Mouse (Mus musculus) lung, embryonic 15.5 days (tissue): ENCODE data around the gene Slc35b2. TPM values are rescaled to one million over a fixed set of nuclear protein-coding genes. Genes with fewer than 3 reads are reported as not detected.

ENCODE experiments used
- ATAC-seq: fragments of 200-750 bp; cut with Nextera tagmentation; 2 replicates; pipeline ENCODE4 v1.8.0; 2017; ENCODE audit warnings: moderate number of reproducible peaks, borderline replicate concordance; ENCODE audit not compliant: low FRiP score, low TSS enrichment; ENCODE audit errors: extremely low read depth
- H3K27ac ChIP-seq: fragments of 300-500 bp; sonication (generic); 2 replicates; pipeline ENCODE4 v1.5.1; 2015; ENCODE audit warnings: moderate library complexity, mild to moderate bottlenecking, inconsistent platforms
- H3K27me3 ChIP-seq: fragments of 300-500 bp; sonication (generic); 2 replicates; pipeline ENCODE4 v1.6.1; 2015; ENCODE audit warnings: inconsistent platforms
- H3K36me3 ChIP-seq: fragments of 300-500 bp; sonication (generic); 2 replicates; pipeline ENCODE4 v1.6.1; 2015; ENCODE audit warnings: inconsistent platforms
- H3K4me1 ChIP-seq: fragments of 300-500 bp; sonication (generic); 2 replicates; pipeline ENCODE4 v1.6.1; 2015; ENCODE audit warnings: inconsistent platforms
- H3K4me2 ChIP-seq: fragments of 300-500 bp; sonication (generic); 2 replicates; pipeline ENCODE4 v1.6.1; 2015; ENCODE audit warnings: inconsistent platforms, mild to moderate bottlenecking, moderate library complexity
- H3K4me3 ChIP-seq: fragments of 300-500 bp; sonication (generic); 2 replicates; pipeline ENCODE4 v1.5.1; 2015; ENCODE audit warnings: mild to moderate bottlenecking, inconsistent platforms
- H3K9ac ChIP-seq: fragments of 300-500 bp; sonication (generic); 2 replicates; pipeline ENCODE4 v1.6.1; 2015; ENCODE audit warnings: inconsistent platforms
- H3K9me3 ChIP-seq: fragments of 300-500 bp; sonication (generic); 2 replicates; pipeline ENCODE4 v1.6.1; 2016; ENCODE audit warnings: inconsistent platforms
- WGBS: fragments of 180-500 bp; shearing (Covaris S2); methylation state at CpG from one replicate; pipeline ENCODE4 v1.1.7; 2015; 5-methylcytosine and 5-hydroxymethylcytosine counted together
- polyA plus RNA-seq: library from polyadenylated mRNA; unstranded; fragments of >200 nt; fragmentation: Nextera tagmentation; extraction: Ambion mirVana; gene quantifications from 2 replicates; pipeline ENCODE4 v1.2.1, GENCODE M21; 2015

Slc35b2 gene
- polyA plus RNA-seq, 1 experiment from 2014 or later, result 141 TPM

GRCm38 (mm10) chr17:45547461-45548190, 16.0 kb upstream of the Slc35b2 start:
- Histone ChIP-seq H3K4me3 (no peak overlapping the region), H3K27me3 (peaks cover 84% of the 10 kb centered on the region), H3K9ac (no peak overlapping the region), H3K36me3 (no peaks in the 10 kb centered on the region), H3K4me2 (no peak overlapping the region), H3K9me3 (no peaks in the 10 kb centered on the region), H3K27ac (no peak overlapping the region), H3K4me1 (peaks cover 34% of the 10 kb centered on the region)
- 71% methylated on average over 5 of the region's 5 CpGs for WGBS
- ATAC-seq, result no peak

- WGBS, result 3% methylated on average over 53 of the region's 68 CpGs
- ATAC-seq, result peak; percentile 25; the same call in 1 of the 2 replicates
- H3K27me3 ChIP-seq, result peaks cover 77% of the 10 kb centered on the region
Observed at GRCm38 (mm10) chr17:45548541-45549512, 14.8 kb upstream of the Slc35b2 start.

GRCm38 (mm10) chr17:45549617-45550181, 14.0 kb upstream of the Slc35b2 start, which contains the start of gene Tmem151b:
Gene Tmem151b (minus strand): TSS chr17:45549677.
- H3K9ac ChIP-seq, result peak within 1 kb of the TSS; percentile 56
- H3K4me1 ChIP-seq, result peaks cover 27% of the 10 kb centered on the region
- H3K4me2 ChIP-seq, result peak within 1 kb of the TSS; percentile 100
- H3K9me3 ChIP-seq, result no peaks in the 10 kb centered on the region
- ATAC-seq, result no peak
- H3K27ac ChIP-seq, result no peak within 1 kb of the TSS
- H3K36me3 ChIP-seq, result no peaks in the 10 kb centered on the region
- peak within 1 kb of the TSS; percentile 68 for H3K4me3 ChIP-seq
- peaks cover 72% of the 10 kb centered on the region for H3K27me3 ChIP-seq
- 0% methylated on average over 14 of the region's 29 CpGs for WGBS

More at GRCm38 (mm10) chr17:45548541-45549512, 14.8 kb upstream of the Slc35b2 start:
- H3K36me3 ChIP-seq, result no peaks in the 10 kb centered on the region
- H3K27ac ChIP-seq, result no peak overlapping the region
- H3K9ac ChIP-seq, result peak overlapping the region; percentile 56
- peaks cover 34% of the 10 kb centered on the region for H3K4me1 ChIP-seq
- H3K4me3 ChIP-seq, result peak overlapping the region; percentile 68
- H3K9me3 ChIP-seq, result no peaks in the 10 kb centered on the region
- H3K4me2 ChIP-seq, result peak overlapping the region; percentile 100

GRCm38 (mm10) chr17:45550253-45550652, 13.4 kb upstream of the Slc35b2 start:
- H3K27me3 ChIP-seq, result peaks cover 69% of the 10 kb centered on the region
- no peak overlapping the region for H3K4me3 ChIP-seq
- WGBS, result 13% methylated on average over 5 of the region's 5 CpGs
- no peak overlapping the region for H3K9ac ChIP-seq
- H3K27ac ChIP-seq, result no peak overlapping the region
- no peak for ATAC-seq
- peak overlapping the region; percentile 100 for H3K4me2 ChIP-seq
- H3K9me3 ChIP-seq, result no peaks in the 10 kb centered on the region
- H3K36me3 ChIP-seq, result no peaks in the 10 kb centered on the region
- H3K4me1 ChIP-seq, result peaks cover 21% of the 10 kb centered on the region

GRCm38 (mm10) chr17:45551249-45551796, 12.4 kb upstream of the Slc35b2 start:
- no peak for ATAC-seq
- Histone ChIP-seq H3K36me3 (no peaks in the 10 kb centered on the region), H3K4me1 (peaks cover 20% of the 10 kb centered on the region), H3K9ac (no peak overlapping the region), H3K4me2 (no peak overlapping the region), H3K27me3 (peaks cover 65% of the 10 kb centered on the region), H3K4me3 (no peak overlapping the region), H3K27ac (no peak overlapping the region), H3K9me3 (no peaks in the 10 kb centered on the region)
- 42% methylated on average over 7 of the region's 7 CpGs for WGBS

GRCm38 (mm10) chr17:45551816-45552451, 11.7 kb upstream of the Slc35b2 start:
- peaks cover 65% of the 10 kb centered on the region for H3K27me3 ChIP-seq
- peaks cover 21% of the 10 kb centered on the region for H3K4me1 ChIP-seq
- no peak overlapping the region for H3K9ac ChIP-seq
- no peak overlapping the region for H3K4me3 ChIP-seq
- no peak overlapping the region for H3K4me2 ChIP-seq
- no peak for ATAC-seq
- WGBS, result 6% methylated on average over 8 of the region's 8 CpGs
- no peaks in the 10 kb centered on the region for H3K9me3 ChIP-seq
- H3K36me3 ChIP-seq, result no peaks in the 10 kb centered on the region
- no peak overlapping the region for H3K27ac ChIP-seq

- H3K9me3 ChIP-seq, result no peaks in the 10 kb centered on the region
- H3K4me2 ChIP-seq, result no peak overlapping the region
- H3K9ac ChIP-seq, result no peak overlapping the region
- 72% methylated on average over 3 of the region's 3 CpGs for WGBS
- H3K27ac ChIP-seq, result no peak overlapping the region
- H3K36me3 ChIP-seq, result no peaks in the 10 kb centered on the region
- peaks cover 21% of the 10 kb centered on the region for H3K4me1 ChIP-seq
- ATAC-seq, result no peak
- no peak overlapping the region for H3K4me3 ChIP-seq
- H3K27me3 ChIP-seq, result peaks cover 57% of the 10 kb centered on the region
Observed at GRCm38 (mm10) chr17:45553065-45553464, 10.6 kb upstream of the Slc35b2 start.

- no peak overlapping the region for H3K4me3 ChIP-seq
- WGBS, result 39% methylated on average over 1 of the region's 1 CpGs
- ATAC-seq, result no peak
- H3K9ac ChIP-seq, result no peak overlapping the region
- peaks cover 45% of the 10 kb centered on the region for H3K27me3 ChIP-seq
- no peak overlapping the region for H3K4me2 ChIP-seq
- H3K9me3 ChIP-seq, result no peaks in the 10 kb centered on the region
- peaks cover 18% of the 10 kb centered on the region for H3K4me1 ChIP-seq
- no peaks in the 10 kb centered on the region for H3K36me3 ChIP-seq
- H3K27ac ChIP-seq, result no peak overlapping the region
Observed at GRCm38 (mm10) chr17:45554420-45554819, 9.3 kb upstream of the Slc35b2 start.

- Histone ChIP-seq H3K4me2 (peak within 1 kb of the TSS; percentile 94), H3K27me3 (peaks cover 37% of the 10 kb centered on the region), H3K27ac (no peak within 1 kb of the TSS), H3K36me3 (no peaks in the 10 kb centered on the region), H3K4me3 (peak within 1 kb of the TSS; percentile 55), H3K9ac (peak within 1 kb of the TSS; percentile 47), H3K9me3 (no peaks in the 10 kb centered on the region), H3K4me1 (peaks cover 10% of the 10 kb centered on the region)
- peak; percentile 73 for ATAC-seq
- WGBS, result 1% methylated on average over 45 of the region's 45 CpGs
Observed at GRCm38 (mm10) chr17:45555452-45556106, 8.1 kb upstream of the Slc35b2 start, which contains the start of gene Nfkbie. Gene Nfkbie (plus strand): TSS chr17:45555703.

GRCm38 (mm10) chr17:45556107-45556489, 7.6 kb upstream of the Slc35b2 start:
- 2% methylated on average over 14 of the region's 14 CpGs for WGBS
- no peak for ATAC-seq
- Histone ChIP-seq H3K4me1 (peaks cover 10% of the 10 kb centered on the region), H3K4me3 (peak overlapping the region; percentile 55), H3K27me3 (peaks cover 32% of the 10 kb centered on the region), H3K4me2 (peak overlapping the region; percentile 94), H3K27ac (no peak overlapping the region), H3K9me3 (no peaks in the 10 kb centered on the region), H3K36me3 (no peaks in the 10 kb centered on the region), H3K9ac (peak overlapping the region; percentile 47)
